Mouse (Mus musculus) central nervous system, embryonic 18 days (tissue): ENCODE data around the gene Cdh15. TPM values are rescaled to one million over a fixed set of nuclear protein-coding genes. Genes with fewer than 3 reads are reported as not detected.

ENCODE experiments used
- polyA plus RNA-seq: library from polyadenylated mRNA; depleted of rRNA; stranded (reverse); fragments of >200 nt; gene quantifications from 2 replicates; pipeline ENCODE4 v1.2.3, GENCODE M21; 2012; rRNA removed

The Cdh15 gene
- polyA plus RNA-seq = 2.0 and 2.7 TPM in 2 replicates

GRCm38 (mm10) chr8:122847829-122848561, at the start of gene Cdh15:
Gene Cdh15, plus strand, starts transcription at chr8:122847966.

Other genes with a start within 250 kb of the Cdh15 start
- 8.0 and 8.2 TPM in 2 replicates for gene Galns, start 236.5 kb upstream of the Cdh15 start, polyA plus RNA-seq
- gene Trappc2l, start 236.3 kb upstream of the Cdh15 start, polyA plus RNA-seq = 161 and 186 TPM in 2 replicates
- not detected in 2 replicates for gene Pabpn1l, start 225.2 kb upstream of the Cdh15 start, polyA plus RNA-seq
- gene Cbfa2t3, start 148.9 kb upstream of the Cdh15 start, polyA plus RNA-seq = 6.3 and 8.0 TPM in 2 replicates
- gene Acsf3, start 72.5 kb upstream of the Cdh15 start, polyA plus RNA-seq = 16.7 and 17.2 TPM in 2 replicates
- gene Ankrd11, start 194.3 kb downstream of the Cdh15 start, polyA plus RNA-seq = 58.0 and 61.5 TPM in 2 replicates
- 97.8 and 99.0 TPM in 2 replicates for gene Spg7, start 215.0 kb downstream of the Cdh15 start, polyA plus RNA-seq